Mouse (Mus musculus): ENCODE results near the gene Setdb1.

- TF ChIP-seq CTCF (IDR thresholded peaks at IDR 0.05; ENCODE audit: insufficient read depth, low read depth, low read length) (no peak), POLR2A (IDR thresholded peaks at IDR 0.05; ENCODE audit: insufficient read depth, low read depth, low read length) (no peak)
These were observed 744 bp upstream of the Setdb1 start for GRCm38 (mm10) chr3:95357746-95358145.

Data from olfactory bulb, adult 2 months (tissue).